In the genomic region with DNA sequence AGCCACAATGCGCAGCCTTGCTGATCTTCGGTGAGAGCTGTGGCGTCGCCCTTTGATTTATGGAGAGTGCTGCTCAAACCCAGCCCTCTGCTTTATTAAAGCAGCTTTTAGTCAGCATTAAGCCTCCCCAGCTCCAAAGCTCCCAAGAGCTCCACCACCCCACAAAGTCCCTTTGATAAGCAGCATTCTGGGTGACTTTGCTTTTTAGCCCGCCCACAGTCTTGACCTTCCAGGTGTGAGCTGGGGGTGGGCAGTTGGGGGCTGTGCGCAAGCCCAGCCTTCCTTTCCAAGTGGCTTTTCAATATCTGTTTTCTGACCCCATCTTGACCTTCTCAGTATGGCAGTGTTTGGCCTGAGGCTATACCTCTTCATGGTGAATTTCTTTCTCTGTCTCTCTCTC, we compare ENCODE assay signal across 11 mouse cellular contexts. TPM values are rescaled to one million over a fixed set of nuclear protein-coding genes. Genes with fewer than 3 reads are reported as not detected.
DNase-seq lines count a peak whose midpoint lies in the region; ATAC-seq lines count a peak whose summit lies in the region.
"Had no signal": no experiment of that assay in that cellular context is flagged by ENCODE, and none has a peak within 500 bp of the region (broad histone marks: within the 10 kb centered on the region; RNA-seq: fewer than 3 reads in every experiment).

No protein-coding gene starts in this region.

- 53% methylated on average over 6 of the region's 6 CpGs for WGBS in heart, embryonic 16.5 days
- 28% methylated on average over 6 of the region's 6 CpGs for WGBS in embryonic facial prominence, embryonic 10.5 days
- 23% methylated on average over 6 of the region's 6 CpGs for WGBS in midbrain, embryonic 12.5 days

- no peaks in the 10 kb centered on the region for H3K36me3 ChIP-seq in heart, embryonic 16.5 days (ENCODE audit: control insufficient read depth, insufficient read depth)
- H3K36me3 ChIP-seq in embryonic facial prominence, embryonic 10.5 days (replicated peaks) = no peaks in the 10 kb centered on the region
- H3K36me3 ChIP-seq in midbrain, embryonic 12.5 days = no peaks in the 10 kb centered on the region
- H3K36me3 ChIP-seq: forebrain, embryonic 12.5 days had no signal

- ATAC-seq in heart, embryonic 16.5 days (replicated peaks; ENCODE audit: extremely low read depth, insufficient read depth, low FRiP score) = no peak
- no peak for ATAC-seq in midbrain, embryonic 12.5 days (ENCODE audit: low FRiP score, low read depth)

- H3K9ac ChIP-seq in heart, embryonic 16.5 days (ENCODE audit: low read length) = no peak overlapping the region
- no peak overlapping the region for H3K9ac ChIP-seq in midbrain, embryonic 12.5 days (replicated peaks)
- H3K9ac ChIP-seq: forebrain, embryonic 12.5 days had no signal

- H3K27me3 ChIP-seq in heart, embryonic 16.5 days (ENCODE audit: control insufficient read depth, insufficient read depth, low read length) = no peaks in the 10 kb centered on the region
- H3K27me3 ChIP-seq in embryonic facial prominence, embryonic 10.5 days (replicated peaks; ENCODE audit: low read depth, poor library complexity, severe bottlenecking) = no peaks in the 10 kb centered on the region
- no peaks in the 10 kb centered on the region for H3K27me3 ChIP-seq in midbrain, embryonic 12.5 days
- H3K27me3 ChIP-seq: forebrain, embryonic 12.5 days had no signal

- H3K4me1 ChIP-seq in heart, embryonic 16.5 days (ENCODE audit: control insufficient read depth, insufficient read depth, low read length) = peaks cover 7% of the 10 kb centered on the region; the same call in 1 of the 2 replicates
- peaks cover 27% of the 10 kb centered on the region for H3K4me1 ChIP-seq in embryonic facial prominence, embryonic 10.5 days
- peaks cover 10% of the 10 kb centered on the region for H3K4me1 ChIP-seq in midbrain, embryonic 12.5 days

- peak overlapping the region; percentile 21; the same call in 1 of the 2 replicates for H3K4me2 ChIP-seq in heart, embryonic 16.5 days (ENCODE audit: low read depth, low read length)
- 0 out of 2 replicates have a peak overlapping the region, but pooled peaks have one; percentile 7 for H3K4me2 ChIP-seq in midbrain, embryonic 12.5 days (replicated peaks)
- H3K4me2 ChIP-seq: forebrain, embryonic 12.5 days had no signal

- no peak for DNase-seq in heart, adult 8-10 months (ENCODE audit: low spot score)
- peak; percentile 22 for DNase-seq in ZHBTc4 (ENCODE audit: low read depth, low spot score)
- DNase-seq in embryonic facial prominence, embryonic 10.5 days (ENCODE audit: low spot score) = peak; percentile 57
- DNase-seq in T-cell, adult 2 months (ENCODE audit: low spot score) = no peak
- no peak for DNase-seq in spleen, postnatal 14 days (ENCODE audit: low spot score in 2 of 2)
- DNase-seq: cerebellum, postnatal 36 days; lung, adult 18-20 months; retina, postnatal 1 day had no signal

- no peaks in the 10 kb centered on the region for H3K9me3 ChIP-seq in heart, embryonic 16.5 days (replicated peaks; ENCODE audit: control insufficient read depth, low read length)
- no peaks in the 10 kb centered on the region for H3K9me3 ChIP-seq in embryonic facial prominence, embryonic 10.5 days
- no peaks in the 10 kb centered on the region for H3K9me3 ChIP-seq in midbrain, embryonic 12.5 days
- H3K9me3 ChIP-seq: forebrain, embryonic 12.5 days had no signal

- no peak overlapping the region for H3K27ac ChIP-seq in heart, embryonic 16.5 days (ENCODE audit: low read length)
- peak overlapping the region; percentile 61 for H3K27ac ChIP-seq in embryonic facial prominence, embryonic 10.5 days (replicated peaks)
- no peak overlapping the region for H3K27ac ChIP-seq in midbrain, embryonic 12.5 days (replicated peaks)
- H3K27ac ChIP-seq: forebrain, embryonic 12.5 days had no signal

- H3K4me3 ChIP-seq in heart, embryonic 16.5 days (ENCODE audit: low read length) = no peak overlapping the region
- peak overlapping the region; percentile 21; the same call in 1 of the 2 replicates for H3K4me3 ChIP-seq in embryonic facial prominence, embryonic 10.5 days
- H3K4me3 ChIP-seq in midbrain, embryonic 12.5 days = no peak overlapping the region
- H3K4me3 ChIP-seq: forebrain, embryonic 12.5 days had no signal

RNA-seq across cellular contexts. Expression of a gene that starts 55.0 kb away (rescaled TPM):
- polyA plus RNA-seq in heart, embryonic 16.5 days (2015; fragmentation: Nextera tagmentation; extraction: Ambion mirVana) = 6.9 and 8.5 TPM in 2 replicates
- total RNA-seq in heart, adult 8-10 months (2022) = 10 to 100 TPM; 13.2 to 30.0 (median 26.7) TPM
- 20.5 and 21.4 TPM in 2 replicates for polyA plus RNA-seq in embryonic facial prominence, embryonic 10.5 days (2016; fragmentation: Nextera tagmentation; extraction: Ambion mirVana)
- polyA plus RNA-seq in midbrain, embryonic 12.5 days (2016; fragmentation: Nextera tagmentation; extraction: Ambion mirVana) = 20.7 and 26.0 TPM in 2 replicates

Comparison
In these comparisons a context has a peak if more than half of its experiments do, and no peak if none do; other contexts are left out.
1. DNase-seq: peak in ZHBTc4 (single experiment) and embryonic facial prominence, embryonic 10.5 days (single experiment); none in heart, adult 8-10 months (single experiment), T-cell, adult 2 months (single experiment) and spleen, postnatal 14 days (0 of 2).